ENCODE assay signal across 30 mouse cellular contexts in genomic region chr17:45294886-45295285, GRCm38 (mm10).
"Had no signal": no experiment of that assay in that cellular context is flagged by ENCODE, and none has a peak within 500 bp of the region (broad histone marks: within the 10 kb centered on the region; RNA-seq: fewer than 3 reads in every experiment).

No protein-coding gene starts in this region.

- H3K27me3 ChIP-seq: liver, embryonic 13.5 days; liver, embryonic 15.5 days; lung, embryonic 15.5 days; midbrain, embryonic 12.5 days; midbrain, embryonic 13.5 days; midbrain, embryonic 15.5 days had no signal

- H3K36me3 ChIP-seq: limb, embryonic 10.5 days; limb, embryonic 12.5 days; limb, embryonic 13.5 days; limb, embryonic 15.5 days; liver, embryonic 13.5 days; liver, embryonic 15.5 days; lung, embryonic 15.5 days; midbrain, embryonic 10.5 days; midbrain, embryonic 12.5 days; midbrain, embryonic 13.5 days; midbrain, embryonic 15.5 days had no signal

- H3K9me3 ChIP-seq: limb, embryonic 10.5 days; limb, embryonic 12.5 days; limb, embryonic 13.5 days; limb, embryonic 15.5 days; liver, embryonic 13.5 days; liver, embryonic 15.5 days; lung, embryonic 15.5 days; midbrain, embryonic 10.5 days; midbrain, embryonic 12.5 days; midbrain, embryonic 13.5 days; midbrain, embryonic 15.5 days had no signal

- H3K9ac ChIP-seq: limb, embryonic 12.5 days; limb, embryonic 13.5 days; limb, embryonic 15.5 days; liver, embryonic 13.5 days; liver, embryonic 14.5 days; liver, embryonic 15.5 days; lung, embryonic 14.5 days; lung, embryonic 15.5 days; midbrain, embryonic 12.5 days; midbrain, embryonic 13.5 days; midbrain, embryonic 15.5 days had no signal

- DNase-seq: left cerebral cortex, postnatal 4 days; liver; liver, embryonic 13.5 days; lung, adult 18-20 months; lung, adult 2 months; lung, embryonic 14.5 days; lung, postnatal 10 days; lung, postnatal 14 days; lung, postnatal 36 days; lung, postnatal 4 days; midbrain, embryonic 14.5 days had no signal

- ATAC-seq: lung, postnatal 0 days; midbrain, embryonic 13.5 days; midbrain, embryonic 15.5 days; midbrain, embryonic 16.5 days had no signal

- H3K27ac ChIP-seq: left cerebral cortex, adult 2 months; limb, embryonic 10.5 days; limb, embryonic 12.5 days; limb, embryonic 13.5 days; limb, embryonic 15.5 days; liver, embryonic 13.5 days; liver, embryonic 14.5 days; liver, embryonic 15.5 days; lung, embryonic 15.5 days; macrophage; midbrain, embryonic 10.5 days; midbrain, embryonic 12.5 days; midbrain, embryonic 13.5 days; midbrain, embryonic 15.5 days had no signal

- H3K4me1 ChIP-seq: liver, embryonic 13.5 days; liver, embryonic 15.5 days; lung, embryonic 15.5 days; midbrain, embryonic 13.5 days; midbrain, embryonic 15.5 days had no signal

- H3K4me3 ChIP-seq: left cerebral cortex, adult 2 months; limb, embryonic 10.5 days; limb, embryonic 12.5 days; limb, embryonic 13.5 days; limb, embryonic 15.5 days; liver, embryonic 13.5 days; liver, embryonic 15.5 days; lung, embryonic 15.5 days; megakaryocyte, embryonic 14.5 days; midbrain, embryonic 10.5 days; midbrain, embryonic 12.5 days; midbrain, embryonic 13.5 days; midbrain, embryonic 15.5 days; myocyte had no signal

- H3K4me2 ChIP-seq: limb, embryonic 12.5 days; limb, embryonic 13.5 days; limb, embryonic 15.5 days; liver, embryonic 11.5 days; liver, embryonic 13.5 days; liver, embryonic 15.5 days; lung, embryonic 14.5 days; lung, embryonic 15.5 days; midbrain, embryonic 11.5 days; midbrain, embryonic 12.5 days; midbrain, embryonic 13.5 days; midbrain, embryonic 15.5 days had no signal
